Mouse (Mus musculus) C2C12 (cell line): ENCODE measurements around the gene Galnt10.

ENCODE experiments used
- CTCF ChIP-seq: IDR thresholded peaks from one replicate; pipeline ENCODE4 v1.5.1; 2011; ENCODE audit not compliant: control insufficient read depth, insufficient read depth, insufficient read length
- MYOD1 ChIP-seq: IDR thresholded peaks from one replicate; pipeline ENCODE4 v1.6.1; 2011; ENCODE audit warnings: low read depth; ENCODE audit not compliant: control insufficient read depth, insufficient read length
- MYOG ChIP-seq: IDR thresholded peaks from one replicate; pipeline ENCODE4 v1.6.1; 2011; ENCODE audit not compliant: control insufficient read depth, insufficient read length; ENCODE audit errors: extremely low read depth

DNA sequence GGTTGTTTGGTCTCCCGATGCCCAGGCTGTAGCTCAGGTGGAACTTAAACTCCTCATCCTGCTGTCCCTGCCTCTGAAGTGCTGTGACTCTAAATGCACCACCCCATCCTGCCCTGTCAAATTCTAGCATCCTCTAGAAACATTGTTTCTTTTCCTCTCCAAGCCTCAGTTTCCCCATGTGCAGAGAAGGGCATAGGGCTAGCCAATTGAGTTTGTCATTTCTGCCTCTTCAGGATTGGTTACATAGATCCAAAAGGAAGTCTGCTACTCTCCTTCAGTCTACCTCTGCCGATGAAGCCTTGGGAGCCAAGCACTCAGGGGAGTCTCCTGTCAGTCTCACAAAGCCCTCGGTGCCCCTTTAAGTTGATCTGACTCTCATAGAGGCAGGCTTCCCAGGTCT, 190.7 kb downstream of the Galnt10 start:
- TF ChIP-seq CTCF (no peak), MYOD1 (no peak), MYOG (no peak)
